Mouse (Mus musculus): ENCODE data around the gene Rnf186. TPM values are rescaled to one million over a fixed set of nuclear protein-coding genes. Genes with fewer than 3 reads are reported as not detected.

Gene Rnf186
- not detected in 2 replicates for polyA plus RNA-seq (2015; fragmentation: Nextera tagmentation; extraction: Ambion mirVana)

- ATAC-seq: no peak
- WGBS: 88% methylated on average over 13 of the region's 13 CpGs
- Histone ChIP-seq H3K4me3 (ENCODE audit: low read depth, low read length) (no peak within 1 kb of the TSS), H3K4me2 (ENCODE audit: low read length) (no peak within 1 kb of the TSS), H3K9ac (ENCODE audit: low read depth, low read length) (no peak within 1 kb of the TSS), H3K27ac (ENCODE audit: low read length) (no peak within 1 kb of the TSS), H3K4me1 (ENCODE audit: control insufficient read depth, insufficient read depth, low read length) (no peaks in the 10 kb centered on the region), H3K36me3 (ENCODE audit: control insufficient read depth, insufficient read depth, low read length) (no peaks in the 10 kb centered on the region), H3K9me3 (replicated peaks; ENCODE audit: control insufficient read depth, low read length, poor library complexity, severe bottlenecking) (no peaks in the 10 kb centered on the region), H3K27me3 (ENCODE audit: control insufficient read depth, insufficient read depth, low read depth, low read length) (no peaks in the 10 kb centered on the region)
These were observed at the start of gene Rnf186 for GRCm38 (mm10) chr4:138966866-138967265. Rnf186 (plus strand) TSS chr4:138967112.

GRCm38 (mm10) chr4:138917282-138917681 is 49.6 kb upstream of the Rnf186 start:
- H3K27ac ChIP-seq (ENCODE audit: low read length): no peak overlapping the region
- no peak overlapping the region for H3K4me2 ChIP-seq (ENCODE audit: low read length)
- no peak for ATAC-seq
- H3K27me3 ChIP-seq (ENCODE audit: control insufficient read depth, insufficient read depth, low read depth, low read length): no peaks in the 10 kb centered on the region; the same call in 1 of the 2 replicates
- 88% methylated on average over 9 of the region's 9 CpGs for WGBS
- no peak overlapping the region for H3K4me3 ChIP-seq (ENCODE audit: low read depth, low read length)
- H3K9me3 ChIP-seq (replicated peaks; ENCODE audit: control insufficient read depth, low read length, poor library complexity, severe bottlenecking): no peaks in the 10 kb centered on the region
- no peaks in the 10 kb centered on the region for H3K36me3 ChIP-seq (ENCODE audit: control insufficient read depth, insufficient read depth, low read length)
- peaks cover 13% of the 10 kb centered on the region for H3K4me1 ChIP-seq (ENCODE audit: control insufficient read depth, insufficient read depth, low read length)
- no peak overlapping the region for H3K9ac ChIP-seq (ENCODE audit: low read depth, low read length)

- peak; percentile 69 for ATAC-seq
- Histone ChIP-seq H3K4me1 (ENCODE audit: control insufficient read depth, insufficient read depth, low read length) (peaks cover 9% of the 10 kb centered on the region), H3K9ac (ENCODE audit: low read depth, low read length) (peak overlapping the region; percentile 57), H3K36me3 (ENCODE audit: control insufficient read depth, insufficient read depth, low read length) (no peaks in the 10 kb centered on the region), H3K27ac (ENCODE audit: low read length) (no peak overlapping the region), H3K4me2 (ENCODE audit: low read length) (peak overlapping the region; percentile 68), H3K4me3 (ENCODE audit: low read depth, low read length) (peak overlapping the region; percentile 40), H3K9me3 (replicated peaks; ENCODE audit: control insufficient read depth, low read length, poor library complexity, severe bottlenecking) (no peaks in the 10 kb centered on the region), H3K27me3 (ENCODE audit: control insufficient read depth, insufficient read depth, low read depth, low read length) (no peaks in the 10 kb centered on the region; the same call in 1 of the 2 replicates)
- WGBS: 33% methylated on average over 20 of the region's 20 CpGs
These were observed 45.4 kb upstream of the Rnf186 start for GRCm38 (mm10) chr4:138921254-138922130.

GRCm38 (mm10) chr4:138922131-138922459 is 44.8 kb upstream of the Rnf186 start:
- peak; percentile 88 for ATAC-seq
- 3% methylated on average over 11 of the region's 11 CpGs for WGBS
- H3K27ac ChIP-seq (ENCODE audit: low read length): no peak overlapping the region
- H3K4me2 ChIP-seq (ENCODE audit: low read length): peak overlapping the region; percentile 68
- no peaks in the 10 kb centered on the region for H3K36me3 ChIP-seq (ENCODE audit: control insufficient read depth, insufficient read depth, low read length)
- H3K4me1 ChIP-seq (ENCODE audit: control insufficient read depth, insufficient read depth, low read length): peaks cover 9% of the 10 kb centered on the region
- peak overlapping the region; percentile 40 for H3K4me3 ChIP-seq (ENCODE audit: low read depth, low read length)
- no peaks in the 10 kb centered on the region for H3K9me3 ChIP-seq (replicated peaks; ENCODE audit: control insufficient read depth, low read length, poor library complexity, severe bottlenecking)
- H3K9ac ChIP-seq (ENCODE audit: low read depth, low read length): peak overlapping the region; percentile 57
- H3K27me3 ChIP-seq (ENCODE audit: control insufficient read depth, insufficient read depth, low read depth, low read length): no peaks in the 10 kb centered on the region; the same call in 1 of the 2 replicates

- Histone ChIP-seq H3K27me3 (ENCODE audit: control insufficient read depth, insufficient read depth, low read depth, low read length) (no peaks in the 10 kb centered on the region), H3K27ac (ENCODE audit: low read length) (no peak overlapping the region), H3K4me1 (ENCODE audit: control insufficient read depth, insufficient read depth, low read length) (peaks cover 9% of the 10 kb centered on the region), H3K4me2 (ENCODE audit: low read length) (no peak overlapping the region), H3K9ac (ENCODE audit: low read depth, low read length) (no peak overlapping the region), H3K9me3 (replicated peaks; ENCODE audit: control insufficient read depth, low read length, poor library complexity, severe bottlenecking) (no peaks in the 10 kb centered on the region), H3K36me3 (ENCODE audit: control insufficient read depth, insufficient read depth, low read length) (no peaks in the 10 kb centered on the region), H3K4me3 (ENCODE audit: low read depth, low read length) (no peak overlapping the region)
- no peak for ATAC-seq
- WGBS: 66% methylated on average over 2 of the region's 2 CpGs
These were observed 41.4 kb upstream of the Rnf186 start for GRCm38 (mm10) chr4:138925561-138925960.

GRCm38 (mm10) chr4:138933862-138934261 is 33.0 kb upstream of the Rnf186 start:
- Histone ChIP-seq H3K4me2 (ENCODE audit: low read length) (no peak overlapping the region), H3K9me3 (replicated peaks; ENCODE audit: control insufficient read depth, low read length, poor library complexity, severe bottlenecking) (no peaks in the 10 kb centered on the region), H3K27ac (ENCODE audit: low read length) (no peak overlapping the region), H3K27me3 (ENCODE audit: control insufficient read depth, insufficient read depth, low read depth, low read length) (no peaks in the 10 kb centered on the region), H3K4me3 (ENCODE audit: low read depth, low read length) (no peak overlapping the region), H3K4me1 (ENCODE audit: control insufficient read depth, insufficient read depth, low read length) (no peaks in the 10 kb centered on the region), H3K36me3 (ENCODE audit: control insufficient read depth, insufficient read depth, low read length) (no peaks in the 10 kb centered on the region), H3K9ac (ENCODE audit: low read depth, low read length) (no peak overlapping the region)
- no peak for ATAC-seq
- WGBS: 84% methylated on average over 3 of the region's 3 CpGs

- ATAC-seq: no peak
- H3K4me2 ChIP-seq (ENCODE audit: low read length): no peak overlapping the region
- no peaks in the 10 kb centered on the region for H3K4me1 ChIP-seq (ENCODE audit: control insufficient read depth, insufficient read depth, low read length)
- no peak overlapping the region for H3K27ac ChIP-seq (ENCODE audit: low read length)
- H3K9me3 ChIP-seq (replicated peaks; ENCODE audit: control insufficient read depth, low read length, poor library complexity, severe bottlenecking): no peaks in the 10 kb centered on the region
- WGBS: 86% methylated on average over 11 of the region's 11 CpGs
- H3K27me3 ChIP-seq (ENCODE audit: control insufficient read depth, insufficient read depth, low read depth, low read length): no peaks in the 10 kb centered on the region
- H3K4me3 ChIP-seq (ENCODE audit: low read depth, low read length): no peak overlapping the region
- H3K36me3 ChIP-seq (ENCODE audit: control insufficient read depth, insufficient read depth, low read length): no peaks in the 10 kb centered on the region
- no peak overlapping the region for H3K9ac ChIP-seq (ENCODE audit: low read depth, low read length)
These were observed 32.3 kb upstream of the Rnf186 start for GRCm38 (mm10) chr4:138934456-138935145.

GRCm38 (mm10) chr4:138938495-138939269 is 28.2 kb upstream of the Rnf186 start:
- H3K4me2 ChIP-seq (ENCODE audit: low read length): no peak overlapping the region
- ATAC-seq: no peak
- WGBS: 83% methylated on average over 10 of the region's 10 CpGs

More at GRCm38 (mm10) chr4:138938495-138939269, 28.2 kb upstream of the Rnf186 start:
- Histone ChIP-seq H3K4me1 (ENCODE audit: control insufficient read depth, insufficient read depth, low read length) (no peaks in the 10 kb centered on the region), H3K27ac (ENCODE audit: low read length) (no peak overlapping the region), H3K27me3 (ENCODE audit: control insufficient read depth, insufficient read depth, low read depth, low read length) (no peaks in the 10 kb centered on the region), H3K9ac (ENCODE audit: low read depth, low read length) (no peak overlapping the region), H3K4me3 (ENCODE audit: low read depth, low read length) (no peak overlapping the region), H3K9me3 (replicated peaks; ENCODE audit: control insufficient read depth, low read length, poor library complexity, severe bottlenecking) (no peaks in the 10 kb centered on the region), H3K36me3 (ENCODE audit: control insufficient read depth, insufficient read depth, low read length) (no peaks in the 10 kb centered on the region)

All from midbrain, embryonic 16.5 days (tissue).